Comparison of ENCODE assay signal across 15 mouse cellular contexts in the genomic region with DNA sequence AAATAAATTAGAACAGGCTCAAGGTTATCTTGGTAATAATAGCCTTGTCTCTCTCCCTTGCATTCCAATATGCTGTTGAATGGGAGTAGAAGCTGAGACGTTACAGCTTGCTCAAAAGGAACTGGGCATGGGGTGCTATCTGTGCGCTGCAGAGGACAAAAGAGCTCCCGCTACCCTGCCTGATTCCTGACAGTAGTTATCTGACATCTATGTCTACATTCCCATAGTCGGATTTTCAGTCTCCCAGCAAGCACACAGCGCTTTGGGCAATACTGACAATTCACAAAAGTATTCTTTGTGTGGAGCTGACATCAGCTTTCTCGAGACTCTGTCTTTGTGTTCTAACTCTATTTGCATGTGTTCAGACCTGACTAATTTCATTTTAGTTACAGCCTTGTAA. TPM values are rescaled to one million over a fixed set of nuclear protein-coding genes. Genes with fewer than 3 reads are reported as not detected.
DNase-seq lines count a peak whose midpoint lies in the region; ATAC-seq and TF ChIP-seq lines count a peak whose summit lies in the region.
"Had no signal": no experiment of that assay in that cellular context is flagged by ENCODE, and none has a peak within 500 bp of the region (broad histone marks: within the 10 kb centered on the region; RNA-seq: fewer than 3 reads in every experiment).

No protein-coding gene starts in this region.

- H3K4me1 ChIP-seq in hindbrain, embryonic 11.5 days (replicated peaks; ENCODE audit: control insufficient read depth, insufficient read depth, low read length): no peaks in the 10 kb centered on the region
- H3K4me1 ChIP-seq in midbrain, postnatal 0 days (ENCODE audit: insufficient read depth, low read length): no peaks in the 10 kb centered on the region
- H3K4me1 ChIP-seq in stomach, postnatal 0 days (replicated peaks; ENCODE audit: control insufficient read depth, insufficient read depth): no peaks in the 10 kb centered on the region
- H3K4me1 ChIP-seq: liver, embryonic 13.5 days had no signal

- H3K36me3 ChIP-seq in hindbrain, embryonic 11.5 days (ENCODE audit: control insufficient read depth, insufficient read depth, low read length): no peaks in the 10 kb centered on the region
- H3K36me3 ChIP-seq in midbrain, postnatal 0 days (ENCODE audit: insufficient read depth, low read length): no peaks in the 10 kb centered on the region
- no peaks in the 10 kb centered on the region for H3K36me3 ChIP-seq in stomach, postnatal 0 days (ENCODE audit: control insufficient read depth, insufficient read depth, low read length)
- H3K36me3 ChIP-seq: liver, embryonic 13.5 days had no signal

- WGBS in hindbrain, embryonic 11.5 days: 23% methylated on average over 6 of the region's 6 CpGs
- WGBS in midbrain, postnatal 0 days: 21% methylated on average over 6 of the region's 6 CpGs
- WGBS in stomach, postnatal 0 days: 52% methylated on average over 6 of the region's 6 CpGs

- TF ChIP-seq EP300 in stomach, postnatal 0 days (optimal IDR thresholded peaks at IDR 0.05): no peak

- TF ChIP-seq POLR2A in brain, embryonic 14.5 days (IDR thresholded peaks at IDR 0.05; ENCODE audit: borderline replicate concordance, extremely low read depth, insufficient read depth, insufficient read length, poor library complexity, severe bottlenecking): no peak

- no peak for TF ChIP-seq CTCF in brain, embryonic 14.5 days (IDR thresholded peaks at IDR 0.05; ENCODE audit: borderline replicate concordance, extremely low read depth, insufficient read depth, insufficient read length)
- TF ChIP-seq CTCF in midbrain, postnatal 0 days (IDR thresholded peaks at IDR 0.05): no peak
- TF ChIP-seq CTCF in stomach, postnatal 0 days (IDR thresholded peaks at IDR 0.05; ENCODE audit: low read depth): no peak

- no peak overlapping the region for H3K27ac ChIP-seq in hindbrain, embryonic 11.5 days (ENCODE audit: low read depth, low read length)
- H3K27ac ChIP-seq in midbrain, postnatal 0 days (ENCODE audit: low read depth, low read length): no peak overlapping the region
- no peak overlapping the region for H3K27ac ChIP-seq in stomach, postnatal 0 days (replicated peaks)
- H3K27ac ChIP-seq: gastrocnemius, adult 2 months; liver, embryonic 13.5 days had no signal

- no peak overlapping the region for H3K9ac ChIP-seq in hindbrain, embryonic 11.5 days (ENCODE audit: low read depth, low read length)
- no peak overlapping the region for H3K9ac ChIP-seq in midbrain, postnatal 0 days (replicated peaks; ENCODE audit: low read length, poor library complexity, severe bottlenecking)
- no peak overlapping the region for H3K9ac ChIP-seq in stomach, postnatal 0 days (ENCODE audit: low read length)
- H3K9ac ChIP-seq: liver, embryonic 13.5 days had no signal

- ATAC-seq in hindbrain, embryonic 11.5 days (ENCODE audit: low FRiP score): peak; percentile 40
- no peak for ATAC-seq in midbrain, postnatal 0 days (ENCODE audit: low FRiP score)
- no peak for ATAC-seq in stomach, postnatal 0 days (ENCODE audit: low FRiP score, low TSS enrichment)

- peak; percentile 15 for DNase-seq in layer of hippocampus, adult 11-12 months (ENCODE audit: low spot score)
- DNase-seq in layer of hippocampus, postnatal 14 days (ENCODE audit: low spot score in 2 of 2): no peak
- DNase-seq in brain, embryonic 14.5 days (ENCODE audit: low read depth): peak; percentile 53
- DNase-seq in hindbrain, embryonic 11.5 days (ENCODE audit: low spot score): peak; percentile 29
- DNase-seq in midbrain, postnatal 0 days (ENCODE audit: low spot score): peak; percentile 17
- DNase-seq in stomach, postnatal 0 days (ENCODE audit: low spot score): no peak
- DNase-seq in ovary, adult 18-20 months (ENCODE audit: low spot score): no peak
- DNase-seq: cerebellum, adult 11 months; gastrocnemius, adult 2 months; kidney, adult 11 months; kidney, postnatal 36 days; liver, embryonic 13.5 days; lung, postnatal 10 days; right cerebral cortex, postnatal 14 days; thymus, adult 2 months had no signal

- H3K27me3 ChIP-seq in hindbrain, embryonic 11.5 days (ENCODE audit: control insufficient read depth, insufficient read depth, low read length): no peaks in the 10 kb centered on the region
- no peaks in the 10 kb centered on the region for H3K27me3 ChIP-seq in midbrain, postnatal 0 days (ENCODE audit: insufficient read depth, low read length)
- H3K27me3 ChIP-seq in stomach, postnatal 0 days (ENCODE audit: control insufficient read depth, insufficient read depth, low read length): no peaks in the 10 kb centered on the region
- H3K27me3 ChIP-seq: liver, embryonic 13.5 days had no signal

- H3K9me3 ChIP-seq in hindbrain, embryonic 11.5 days (ENCODE audit: control insufficient read depth, low read length): no peaks in the 10 kb centered on the region
- no peaks in the 10 kb centered on the region for H3K9me3 ChIP-seq in midbrain, postnatal 0 days (ENCODE audit: low read length)
- H3K9me3 ChIP-seq in stomach, postnatal 0 days (ENCODE audit: control insufficient read depth, low read length): no peaks in the 10 kb centered on the region
- H3K9me3 ChIP-seq: liver, embryonic 13.5 days had no signal

- no peak overlapping the region for H3K4me3 ChIP-seq in hindbrain, embryonic 11.5 days (ENCODE audit: low read depth, low read length)
- H3K4me3 ChIP-seq in midbrain, postnatal 0 days (ENCODE audit: low read depth, low read length): no peak overlapping the region
- H3K4me3 ChIP-seq in stomach, postnatal 0 days (ENCODE audit: low read depth, low read length): no peak overlapping the region
- H3K4me3 ChIP-seq: gastrocnemius, adult 2 months; liver, embryonic 13.5 days had no signal

- no peak overlapping the region for H3K4me2 ChIP-seq in hindbrain, embryonic 11.5 days (replicated peaks; ENCODE audit: low read depth, low read length)
- H3K4me2 ChIP-seq in midbrain, postnatal 0 days (ENCODE audit: low read depth, low read length, poor library complexity, severe bottlenecking): no peak overlapping the region
- no peak overlapping the region for H3K4me2 ChIP-seq in stomach, postnatal 0 days (replicated peaks; ENCODE audit: low read depth)
- H3K4me2 ChIP-seq: liver, embryonic 13.5 days had no signal

RNA-seq across cellular contexts. Expression of gene Dnajc19, which starts 34.7 kb away (rescaled TPM):
- 10 to 100 TPM; 53.4 to 55.5 TPM for total RNA-seq in layer of hippocampus, postnatal 14 days (2021)
- polyA plus RNA-seq in brain, embryonic 14.5 days (2012; rRNA removed): 67.8 and 88.5 TPM in 2 replicates
- polyA plus RNA-seq in hindbrain, embryonic 11.5 days (2014; fragmentation: Nextera tagmentation; extraction: Ambion mirVana): 144 and 159 TPM in 2 replicates
- total RNA-seq in midbrain, postnatal 0 days (2014; rRNA removed): 79.9 and 85.9 TPM in 2 replicates
- 169 and 176 TPM in 2 replicates for polyA plus RNA-seq in midbrain, postnatal 0 days (2015; fragmentation: Nextera tagmentation; extraction: Ambion mirVana)
- polyA plus RNA-seq in stomach, postnatal 0 days (2015; fragmentation: Nextera tagmentation; extraction: Ambion mirVana): 167 and 178 TPM in 2 replicates

Comparison
In these comparisons a context has a peak if more than half of its experiments do, and no peak if none do; other contexts are left out.
1. DNase-seq: peak in layer of hippocampus, adult 11-12 months (single experiment), brain, embryonic 14.5 days (single experiment), hindbrain, embryonic 11.5 days (single experiment) and midbrain, postnatal 0 days (single experiment); none in layer of hippocampus, postnatal 14 days (0 of 2), stomach, postnatal 0 days (single experiment) and ovary, adult 18-20 months (single experiment).